Mouse (Mus musculus) small intestine, adult 2 months (tissue): ENCODE data around the gene Svop. TPM values are rescaled to one million over a fixed set of nuclear protein-coding genes. Genes with fewer than 3 reads are reported as not detected.

Experiments
- H3K27ac ChIP-seq: fragments of 200-500 bp; 2 replicates; pipeline ENCODE4 v1.5.1; 2012; ENCODE audit warnings: low read depth, low read length, control low read depth, inconsistent platforms; ENCODE audit not compliant: insufficient read depth
- H3K27me3 ChIP-seq: fragments of 200-500 bp; 2 replicates; pipeline ENCODE4 v1.6.1; 2012; ENCODE audit warnings: mild to moderate bottlenecking, moderate library complexity, low read length, inconsistent platforms; ENCODE audit not compliant: control insufficient read depth, insufficient read depth
- H3K36me3 ChIP-seq: fragments of 200-500 bp; 2 replicates; pipeline ENCODE4 v1.6.1; 2012; ENCODE audit warnings: mild to moderate bottlenecking, low read length, control low read depth, inconsistent platforms; ENCODE audit not compliant: control insufficient read depth, insufficient read depth
- H3K4me1 ChIP-seq: fragments of 200-500 bp; 2 replicates; pipeline ENCODE4 v1.6.1; 2012; ENCODE audit warnings: low read length, inconsistent platforms, mixed read lengths; ENCODE audit not compliant: control insufficient read depth, insufficient read depth, insufficient read length
- H3K4me3 ChIP-seq: fragments of 200-500 bp; 2 replicates; pipeline ENCODE4 v1.5.1; 2012; ENCODE audit warnings: low read depth, mild to moderate bottlenecking, control low read depth, inconsistent platforms, low read length, moderate library complexity
- CTCF ChIP-seq: fragments of 200-500 bp; IDR thresholded peaks from 2 replicates; pipeline ENCODE4 v1.5.1; 2012; ENCODE audit warnings: low read depth, mild to moderate bottlenecking, control low read depth, inconsistent platforms, low read length, moderate library complexity, mixed read lengths; ENCODE audit not compliant: insufficient replicate concordance, insufficient read length; ENCODE audit errors: extremely low read depth
- POLR2A ChIP-seq: fragments of 200-500 bp; IDR thresholded peaks from 2 replicates; pipeline ENCODE4 v1.6.1; 2012; ENCODE audit warnings: low read depth, mild to moderate bottlenecking, control low read depth, inconsistent platforms, low read length, moderate library complexity
- WGBS: fragments of 180-500 bp; shearing (Covaris S2); methylation state at CpG from one replicate; pipeline ENCODE4 v1.1.7; 2018; 5-methylcytosine and 5-hydroxymethylcytosine counted together
- polyA plus RNA-seq: library from polyadenylated mRNA; depleted of rRNA; stranded (reverse); fragments of >200 nt; gene quantifications from 2 replicates; pipeline ENCODE4 v1.2.3, GENCODE M21; 2012

Svop gene
- polyA plus RNA-seq, 1 experiment, result 0.42 TPM

DNA sequence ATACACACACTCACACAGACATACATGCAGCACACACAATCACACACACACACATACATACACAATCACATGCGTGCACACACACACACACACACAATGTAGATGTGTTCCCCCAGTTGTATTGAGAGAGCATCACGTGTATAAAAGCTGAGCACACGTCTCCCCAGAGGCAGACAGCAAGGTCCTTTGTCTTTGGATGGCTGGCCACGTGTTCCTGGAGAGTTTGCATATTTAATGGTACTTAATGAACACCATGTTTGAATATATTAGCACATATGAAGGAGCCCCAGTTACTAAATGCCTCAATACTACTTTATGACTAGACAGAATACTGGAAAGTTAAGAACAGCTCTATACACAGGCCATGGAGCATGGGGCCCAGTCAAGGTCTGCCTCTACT lies 27.4 kb downstream of the Svop start:
- H3K4me3 ChIP-seq, result no peak overlapping the region
- WGBS, result 59% methylated on average over 4 of the region's 4 CpGs
- H3K36me3 ChIP-seq, result no peaks in the 10 kb centered on the region
- TF ChIP-seq POLR2A (no peak), CTCF (no peak)
- H3K27me3 ChIP-seq, result no peaks in the 10 kb centered on the region
- no peak overlapping the region for H3K27ac ChIP-seq
- no peaks in the 10 kb centered on the region for H3K4me1 ChIP-seq

DNA sequence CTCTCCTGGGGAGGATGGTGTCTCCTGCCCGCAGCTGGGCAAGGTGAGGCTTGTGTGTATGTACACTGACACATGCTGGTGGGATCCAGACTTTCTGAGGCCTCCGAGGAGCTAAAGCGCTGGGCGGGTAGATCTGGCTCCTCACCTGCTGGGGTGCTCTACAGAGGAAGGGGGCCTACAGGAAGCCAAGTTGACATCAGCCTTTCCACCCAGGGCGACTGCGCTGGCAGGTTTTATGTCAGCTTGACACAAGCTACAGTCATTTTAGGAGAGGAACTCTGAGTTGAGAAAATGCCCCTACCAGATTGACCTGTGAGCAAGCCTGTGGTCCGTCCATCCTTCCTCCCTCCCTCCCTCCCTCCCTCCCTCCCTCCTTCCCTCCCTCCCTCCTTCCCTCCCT lies 29.7 kb downstream of the Svop start:
- no peaks in the 10 kb centered on the region for H3K4me1 ChIP-seq
- H3K4me3 ChIP-seq, result no peak overlapping the region
- TF ChIP-seq CTCF (no peak), POLR2A (no peak)
- no peaks in the 10 kb centered on the region for H3K27me3 ChIP-seq
- H3K36me3 ChIP-seq, result no peaks in the 10 kb centered on the region
- 27% methylated on average over 7 of the region's 7 CpGs for WGBS
- H3K27ac ChIP-seq, result no peak overlapping the region

DNA sequence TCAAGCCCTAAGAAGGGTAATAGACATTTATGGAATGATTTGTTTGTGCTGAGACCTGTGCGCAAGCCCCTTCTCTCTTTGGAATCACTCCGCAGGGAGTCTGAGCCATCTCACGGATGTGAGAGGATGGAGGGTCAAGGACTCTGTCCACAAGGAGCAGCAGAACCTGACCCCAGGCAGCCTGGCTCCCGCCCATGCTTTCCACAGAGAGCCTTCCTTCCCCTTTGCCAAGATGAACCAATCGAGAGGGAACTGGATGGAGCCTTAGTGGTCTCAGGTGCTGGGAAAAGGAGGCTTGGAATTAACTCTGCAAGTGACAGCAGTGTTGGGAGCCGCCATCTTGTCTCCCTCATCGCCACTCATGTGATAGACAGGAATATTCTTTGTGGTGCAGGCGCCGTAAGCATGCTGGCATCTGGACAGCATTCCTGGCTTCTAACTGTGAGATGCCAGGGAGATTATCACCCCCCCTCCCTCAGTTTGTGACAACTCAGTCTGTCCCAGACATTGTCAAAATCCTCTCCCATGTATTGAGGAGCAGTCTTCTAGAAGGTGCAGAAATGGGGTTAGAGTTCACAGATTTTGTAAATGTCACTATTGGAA lies 34.1 kb downstream of the Svop start:
- 72% methylated on average over 9 of the region's 9 CpGs for WGBS

DNA sequence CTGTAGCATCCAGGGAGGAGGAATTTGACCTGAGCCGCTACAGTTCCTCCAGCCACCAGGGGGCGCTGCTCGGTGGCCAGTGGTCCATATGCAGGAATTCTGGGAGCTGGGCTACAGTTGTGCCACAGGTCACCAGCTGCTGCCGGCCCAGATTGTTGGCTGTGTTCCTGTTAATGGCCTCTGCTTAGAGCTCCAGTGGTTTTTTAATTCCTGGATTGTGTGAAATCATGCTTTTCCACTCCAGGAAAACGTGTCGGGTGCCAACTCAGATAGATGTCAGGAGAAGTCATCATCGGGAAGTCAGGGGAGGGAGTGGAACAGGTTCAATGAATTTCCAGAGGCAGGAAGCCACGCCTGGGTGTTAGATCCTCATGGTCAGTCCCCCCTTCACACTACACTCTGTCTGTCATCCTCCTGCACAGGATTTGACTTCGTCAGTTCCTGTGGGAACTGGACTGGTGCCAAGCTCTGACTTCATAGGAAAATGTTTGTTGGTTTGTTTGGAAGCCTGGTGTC lies 39.1 kb downstream of the Svop start:
- H3K36me3 ChIP-seq, result no peaks in the 10 kb centered on the region
- H3K27me3 ChIP-seq, result no peaks in the 10 kb centered on the region
- 14% methylated on average over 9 of the region's 9 CpGs for WGBS
- H3K4me1 ChIP-seq, result peaks cover 4% of the 10 kb centered on the region; the same call in 1 of the 2 replicates
- H3K27ac ChIP-seq, result no peak overlapping the region
- H3K4me3 ChIP-seq, result peak overlapping the region; percentile 12
- TF ChIP-seq CTCF (peak; percentile 92), POLR2A (no peak)

More for the DNA sequence above, 34.1 kb downstream of the Svop start:
- Histone ChIP-seq H3K27me3 (no peaks in the 10 kb centered on the region), H3K36me3 (no peaks in the 10 kb centered on the region), H3K27ac (no peak overlapping the region), H3K4me1 (peaks cover 3% of the 10 kb centered on the region; the same call in 1 of the 2 replicates), H3K4me3 (no peak overlapping the region)
- no peak for TF ChIP-seq CTCF
- TF ChIP-seq POLR2A, result no peak

DNA sequence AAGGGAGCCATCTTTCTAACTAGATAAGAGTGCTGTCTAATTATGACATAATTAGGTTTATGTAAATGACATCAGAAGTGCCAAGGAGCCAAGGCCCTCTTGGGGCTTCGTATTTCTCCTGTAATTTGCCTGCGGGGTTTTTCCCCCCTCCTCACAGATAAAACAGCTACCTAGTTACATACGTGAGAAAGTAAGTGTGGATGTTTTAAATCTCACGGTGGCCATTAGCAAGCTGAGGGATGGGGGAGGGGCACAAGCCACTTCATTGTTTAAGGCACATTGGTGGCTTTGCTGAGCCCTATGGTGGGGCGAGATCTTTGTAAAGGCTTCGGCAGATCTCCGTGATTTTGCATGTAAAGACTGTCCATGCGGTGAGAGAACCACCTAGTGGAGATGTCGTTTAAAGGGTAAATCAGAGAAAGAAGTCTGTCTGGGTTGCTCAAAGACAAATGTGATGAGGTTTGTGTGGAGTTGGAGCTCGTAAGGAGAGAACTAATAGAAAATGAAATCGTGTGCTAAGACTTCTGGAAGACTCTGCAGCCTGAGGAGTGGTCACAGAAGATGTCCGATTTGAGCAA lies 42.5 kb downstream of the Svop start:
- Histone ChIP-seq H3K36me3 (no peaks in the 10 kb centered on the region), H3K4me3 (no peak overlapping the region), H3K27me3 (no peaks in the 10 kb centered on the region), H3K4me1 (peaks cover 4% of the 10 kb centered on the region; the same call in 1 of the 2 replicates), H3K27ac (no peak overlapping the region)
- 43% methylated on average over 12 of the region's 12 CpGs for WGBS
- TF ChIP-seq CTCF (no peak), POLR2A (no peak)

DNA sequence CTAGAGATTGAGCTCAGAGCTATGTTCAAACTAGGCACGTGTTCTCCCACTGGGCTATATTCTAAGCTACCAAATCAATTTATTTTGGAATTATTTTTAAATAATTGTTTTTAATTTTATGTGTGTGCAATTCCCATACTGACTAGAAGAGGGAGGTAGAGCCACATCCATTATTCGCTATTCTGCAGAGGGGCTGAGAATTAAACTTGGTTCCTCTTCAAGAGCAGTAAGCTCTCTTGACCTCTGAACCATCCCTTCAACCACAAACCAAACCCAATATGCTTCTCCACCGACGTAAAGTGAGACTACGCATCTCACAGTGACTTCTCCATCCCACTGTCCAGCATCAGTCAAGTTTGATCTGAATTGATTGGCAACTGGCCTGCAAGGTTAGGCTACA lies 44.2 kb downstream of the Svop start:
- peaks cover under 1% of the 10 kb centered on the region; the same call in 1 of the 2 replicates for H3K4me1 ChIP-seq
- 73% methylated on average over 5 of the region's 5 CpGs for WGBS
- TF ChIP-seq POLR2A, result no peak
- TF ChIP-seq CTCF, result no peak
- no peaks in the 10 kb centered on the region for H3K36me3 ChIP-seq
- no peak overlapping the region for H3K27ac ChIP-seq
- no peak overlapping the region for H3K4me3 ChIP-seq
- H3K27me3 ChIP-seq, result no peaks in the 10 kb centered on the region

DNA sequence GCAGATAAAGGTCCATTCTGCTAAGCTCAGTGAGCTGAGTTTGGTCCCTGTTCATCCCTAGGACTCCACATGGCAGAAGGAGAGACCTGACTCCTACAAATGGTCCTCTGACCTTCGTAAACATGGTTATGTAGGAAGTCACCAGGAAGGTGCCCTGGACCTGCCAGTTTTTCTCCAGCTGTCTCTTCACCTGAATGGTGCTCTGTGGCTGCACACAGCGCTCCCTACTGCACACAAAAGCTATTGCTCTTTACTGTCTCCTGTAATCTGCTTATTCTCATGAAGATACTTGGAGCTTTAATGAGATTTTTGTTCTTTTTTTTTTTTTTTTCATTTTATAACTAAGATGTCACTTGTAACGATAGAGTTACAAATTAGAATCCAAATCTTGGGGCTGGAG lies 44.8 kb downstream of the Svop start:
- peaks cover 6% of the 10 kb centered on the region; the same call in 1 of the 2 replicates for H3K4me1 ChIP-seq
- no peak overlapping the region for H3K27ac ChIP-seq
- H3K4me3 ChIP-seq, result no peak overlapping the region
- WGBS, result 42% methylated on average over 3 of the region's 3 CpGs
- TF ChIP-seq POLR2A, result no peak
- peak; percentile 30; the same call in 1 of the 2 replicates for TF ChIP-seq CTCF
- H3K27me3 ChIP-seq, result no peaks in the 10 kb centered on the region
- no peaks in the 10 kb centered on the region for H3K36me3 ChIP-seq

DNA sequence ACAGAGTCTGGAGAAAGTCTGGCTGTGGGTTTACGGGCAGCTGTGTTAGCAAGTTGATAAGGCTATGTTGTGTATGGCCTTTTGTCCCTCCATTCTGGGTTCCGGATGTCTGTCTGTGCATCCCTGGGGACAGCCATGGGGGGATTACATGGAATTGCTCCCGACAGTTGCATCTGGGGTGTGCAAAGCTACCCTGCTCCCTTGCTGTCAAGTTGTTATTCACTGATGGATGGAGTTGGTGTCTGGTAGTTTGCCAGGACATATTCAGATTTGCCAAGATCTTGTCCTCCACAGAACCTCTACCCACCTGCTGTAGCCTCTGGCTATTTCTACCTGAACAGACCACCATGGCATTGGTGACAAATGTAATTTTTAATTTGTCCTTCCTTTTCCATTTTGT lies 45.2 kb downstream of the Svop start:
- Histone ChIP-seq H3K36me3 (no peaks in the 10 kb centered on the region), H3K4me3 (no peak overlapping the region), H3K4me1 (peaks cover 7% of the 10 kb centered on the region; the same call in 1 of the 2 replicates), H3K27me3 (no peaks in the 10 kb centered on the region), H3K27ac (no peak overlapping the region)
- TF ChIP-seq POLR2A, result no peak
- no peak for TF ChIP-seq CTCF
- WGBS, result 65% methylated on average over 3 of the region's 3 CpGs
